Mouse (Mus musculus): ENCODE measurements at regions not wholly inside any gene's neighbourhood (a gene's known extent, or its start where the extent isn't known, plus 50 kb on each side); places are given as distances from the start of the nearest gene placed in this dataset.
A peak's percentile ranks its signal among the peaks of the same experiment; 100 is the strongest.

DNA sequence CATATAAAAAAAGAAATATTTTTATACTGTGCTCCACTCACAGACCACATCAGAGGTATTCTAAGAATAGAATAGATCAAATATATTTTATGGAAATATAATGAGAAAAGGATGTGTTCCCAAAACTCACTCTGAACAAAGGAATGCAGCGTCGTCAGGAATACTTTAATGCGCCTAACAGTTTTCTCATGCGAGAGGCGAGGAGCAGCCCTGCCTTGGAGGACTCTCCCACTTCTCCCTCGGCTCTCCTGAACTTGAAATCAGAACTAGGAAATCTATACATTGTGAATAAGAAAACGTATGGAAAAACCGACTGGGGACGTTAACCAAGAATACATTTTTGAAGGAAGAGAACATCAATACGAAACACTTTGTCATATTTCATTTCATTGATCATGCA is 368.3 kb upstream of the Zeb2 start:
- Histone ChIP-seq H3K27ac (no peak overlapping the region), H3K9ac (replicated peaks) (no peak overlapping the region), H3K27me3 (no peaks in the 10 kb centered on the region), H3K4me2 (no peak overlapping the region), H3K9me3 (no peaks in the 10 kb centered on the region), H3K36me3 (no peaks in the 10 kb centered on the region), H3K4me3 (replicated peaks) (no peak overlapping the region), H3K4me1 (replicated peaks) (no peaks in the 10 kb centered on the region)
- ATAC-seq (ENCODE audit: insufficient number of reproducible peaks, insufficient read depth, low FRiP score, low TSS enrichment, low read depth): no peak
- 74% methylated on average over 10 of the region's 10 CpGs for WGBS

DNA sequence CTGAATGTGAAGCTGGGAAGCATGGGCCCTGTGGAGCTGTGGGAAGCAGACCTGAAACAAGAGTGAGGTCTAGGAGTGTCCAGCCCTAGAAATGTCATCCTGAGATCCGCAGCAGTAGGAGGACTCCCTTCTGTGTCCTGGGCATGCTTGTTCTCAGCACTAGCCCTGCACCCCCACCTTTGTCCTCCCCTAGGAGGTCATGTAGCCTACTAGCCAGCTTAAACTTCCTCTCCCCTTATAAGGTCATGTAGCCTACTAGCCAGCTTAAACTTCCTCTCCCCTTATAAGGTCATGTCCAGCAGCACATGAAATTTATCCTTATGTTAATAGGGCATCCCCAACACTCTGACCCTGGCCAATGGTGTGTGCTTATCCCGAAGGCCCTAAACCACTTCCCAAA is 363.5 kb upstream of the Zeb2 start:
- Histone ChIP-seq H3K4me1 (replicated peaks) (no peaks in the 10 kb centered on the region), H3K36me3 (no peaks in the 10 kb centered on the region), H3K4me2 (no peak overlapping the region), H3K27me3 (no peaks in the 10 kb centered on the region), H3K4me3 (replicated peaks) (no peak overlapping the region), H3K27ac (no peak overlapping the region), H3K9ac (replicated peaks) (no peak overlapping the region), H3K9me3 (no peaks in the 10 kb centered on the region)
- WGBS: 78% methylated on average over 2 of the region's 2 CpGs
- ATAC-seq (ENCODE audit: insufficient number of reproducible peaks, insufficient read depth, low FRiP score, low TSS enrichment, low read depth): no peak

DNA sequence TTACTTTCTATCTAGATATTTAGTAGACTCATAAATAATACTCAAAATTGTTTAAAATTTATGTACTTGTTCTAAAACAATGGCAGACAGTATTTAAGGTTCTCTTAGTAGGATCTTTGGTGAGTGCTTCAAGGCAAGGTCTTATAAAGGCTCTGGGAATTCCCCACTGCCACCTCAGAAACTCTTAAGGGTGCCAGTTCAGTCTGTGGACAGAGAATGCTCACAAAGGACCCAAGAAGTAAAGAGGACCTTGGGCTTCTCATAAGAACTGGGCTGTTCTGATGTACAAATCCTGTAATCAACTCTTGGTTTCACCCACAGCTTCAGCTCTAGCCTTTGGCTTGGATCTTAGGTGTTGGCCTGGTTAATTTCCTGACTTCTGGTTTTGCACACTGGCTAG is 358.8 kb upstream of the Zeb2 start:
- no peaks in the 10 kb centered on the region for H3K9me3 ChIP-seq
- H3K27me3 ChIP-seq: no peaks in the 10 kb centered on the region
- H3K4me2 ChIP-seq: no peak overlapping the region
- no peak for ATAC-seq (ENCODE audit: insufficient number of reproducible peaks, insufficient read depth, low FRiP score, low TSS enrichment, low read depth)
- H3K4me3 ChIP-seq (replicated peaks): no peak overlapping the region
- no peak overlapping the region for H3K9ac ChIP-seq (replicated peaks)
- H3K27ac ChIP-seq: no peak overlapping the region
- no peaks in the 10 kb centered on the region for H3K36me3 ChIP-seq
- no peaks in the 10 kb centered on the region for H3K4me1 ChIP-seq (replicated peaks)

DNA sequence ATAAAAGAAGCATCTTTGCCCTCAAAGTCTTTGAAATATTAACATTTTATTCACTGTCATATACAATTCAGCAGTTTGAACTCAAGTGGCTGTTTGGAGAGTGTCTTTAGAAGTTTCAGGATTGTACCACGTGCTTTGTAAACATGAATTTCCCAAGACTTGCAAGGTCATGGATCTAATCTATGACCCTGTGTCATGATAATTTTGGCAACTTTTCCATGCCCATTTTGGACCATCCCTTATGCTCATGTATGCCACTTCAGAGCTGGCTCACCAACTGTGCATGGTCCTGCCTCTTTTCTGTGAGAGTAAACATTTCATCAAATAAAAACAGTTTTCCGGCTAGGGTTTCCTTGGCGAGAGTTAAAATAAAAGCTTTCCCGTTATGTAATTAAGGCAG is 347.1 kb upstream of the Zeb2 start:
- Histone ChIP-seq H3K9me3 (no peaks in the 10 kb centered on the region), H3K27me3 (no peaks in the 10 kb centered on the region), H3K4me1 (replicated peaks) (no peaks in the 10 kb centered on the region), H3K36me3 (no peaks in the 10 kb centered on the region), H3K27ac (no peak overlapping the region), H3K9ac (replicated peaks) (no peak overlapping the region), H3K4me3 (replicated peaks) (no peak overlapping the region), H3K4me2 (no peak overlapping the region)
- no peak for ATAC-seq (ENCODE audit: insufficient number of reproducible peaks, insufficient read depth, low FRiP score, low TSS enrichment, low read depth)
- 87% methylated on average over 4 of the region's 4 CpGs for WGBS

DNA sequence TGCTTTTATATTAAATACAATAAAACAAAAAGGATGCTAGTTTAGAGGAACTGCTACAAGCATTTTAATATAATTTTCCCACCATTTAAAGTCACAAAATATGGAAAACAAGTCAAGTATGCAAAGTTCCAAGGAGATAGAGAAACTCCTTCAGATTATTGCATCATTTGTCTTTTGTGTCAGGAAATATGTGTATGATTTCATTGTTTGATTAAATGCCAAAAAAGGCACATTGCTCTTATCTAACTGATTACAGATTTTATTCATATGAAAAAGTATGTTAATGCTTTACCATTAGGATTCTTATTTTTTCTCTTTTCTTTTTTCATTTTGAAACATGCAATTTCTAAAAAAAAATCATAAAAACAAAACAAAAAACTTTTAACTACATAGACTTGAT is 342.2 kb upstream of the Zeb2 start:
- no peak overlapping the region for H3K4me2 ChIP-seq
- H3K4me3 ChIP-seq (replicated peaks): no peak overlapping the region
- no peak for ATAC-seq (ENCODE audit: insufficient number of reproducible peaks, insufficient read depth, low FRiP score, low TSS enrichment, low read depth)
- no peaks in the 10 kb centered on the region for H3K36me3 ChIP-seq
- H3K27ac ChIP-seq: no peak overlapping the region
- H3K9ac ChIP-seq (replicated peaks): no peak overlapping the region
- no peaks in the 10 kb centered on the region for H3K9me3 ChIP-seq
- no peaks in the 10 kb centered on the region for H3K4me1 ChIP-seq (replicated peaks)
- no peaks in the 10 kb centered on the region for H3K27me3 ChIP-seq

DNA sequence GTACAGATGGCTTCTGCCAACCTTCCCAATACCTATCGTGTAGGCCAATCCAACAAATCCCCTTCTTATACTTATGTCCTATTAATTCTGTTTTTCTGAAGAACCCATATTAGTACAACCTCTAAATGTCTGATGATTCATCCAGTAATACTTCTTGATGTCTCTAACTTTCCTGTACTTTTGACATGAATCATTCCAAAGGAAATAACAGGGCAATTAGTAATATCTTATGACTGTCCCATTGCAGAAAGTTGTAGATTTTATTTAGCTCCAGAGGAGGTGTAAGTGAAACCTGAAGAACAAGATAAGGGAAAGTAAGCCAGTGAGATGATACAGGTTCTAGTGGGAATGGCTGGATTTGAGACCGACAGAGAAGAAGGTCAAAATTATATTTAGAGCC is 337.6 kb upstream of the Zeb2 start:
- Histone ChIP-seq H3K36me3 (no peaks in the 10 kb centered on the region), H3K4me3 (replicated peaks) (no peak overlapping the region), H3K4me2 (no peak overlapping the region), H3K27me3 (no peaks in the 10 kb centered on the region), H3K27ac (no peak overlapping the region), H3K9ac (replicated peaks) (no peak overlapping the region), H3K4me1 (replicated peaks) (no peaks in the 10 kb centered on the region), H3K9me3 (no peaks in the 10 kb centered on the region)
- ATAC-seq (ENCODE audit: insufficient number of reproducible peaks, insufficient read depth, low FRiP score, low TSS enrichment, low read depth): no peak
- WGBS: 90% methylated on average over 2 of the region's 2 CpGs

DNA sequence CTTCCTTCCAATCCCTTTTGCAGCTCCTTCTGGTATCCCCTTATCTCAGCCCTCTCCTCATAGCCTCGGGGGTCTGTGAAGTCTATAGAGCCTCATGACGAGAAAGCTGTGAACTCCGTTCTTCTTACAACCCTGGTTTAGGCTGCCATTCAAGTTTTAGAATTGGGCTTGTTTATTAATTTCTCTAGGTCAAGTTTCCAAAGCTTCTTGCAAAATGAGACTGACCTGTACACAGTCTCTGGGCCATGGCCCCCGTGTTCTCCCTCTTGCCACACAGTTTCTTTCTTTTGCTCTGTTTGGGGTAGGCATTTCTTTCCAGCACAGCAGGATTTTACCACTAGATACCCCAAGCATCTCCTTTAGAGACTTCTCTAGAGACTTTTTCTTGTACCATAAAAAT is 322.0 kb upstream of the Zeb2 start:
- Histone ChIP-seq H3K36me3 (no peaks in the 10 kb centered on the region), H3K9me3 (no peaks in the 10 kb centered on the region), H3K9ac (replicated peaks) (no peak overlapping the region), H3K4me3 (replicated peaks) (no peak overlapping the region), H3K27me3 (no peaks in the 10 kb centered on the region), H3K4me2 (no peak overlapping the region), H3K27ac (no peak overlapping the region), H3K4me1 (replicated peaks) (peaks cover 15% of the 10 kb centered on the region)
- WGBS: 75% methylated on average over 4 of the region's 4 CpGs
- ATAC-seq (ENCODE audit: insufficient number of reproducible peaks, insufficient read depth, low FRiP score, low TSS enrichment, low read depth): no peak

DNA sequence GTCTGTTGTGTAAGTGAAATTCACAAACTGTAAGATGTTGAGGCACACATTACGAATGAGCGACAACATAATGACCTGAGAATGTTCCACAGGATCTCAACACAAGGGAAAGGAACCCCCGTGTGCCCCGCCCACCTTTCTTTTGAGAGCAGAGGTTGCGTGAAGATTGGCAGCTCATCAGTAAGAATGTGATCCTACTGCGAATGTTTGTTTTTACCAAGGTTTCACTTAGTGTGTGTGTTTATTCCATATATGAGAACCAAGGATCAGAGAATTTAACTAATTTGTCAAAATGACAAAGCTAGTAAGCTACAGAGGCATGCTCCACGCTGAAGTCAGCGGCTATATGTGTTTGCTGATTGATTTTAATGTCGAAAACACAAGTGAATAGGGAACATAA is 321.5 kb upstream of the Zeb2 start:
- no peaks in the 10 kb centered on the region for H3K36me3 ChIP-seq
- H3K4me2 ChIP-seq: no peak overlapping the region
- WGBS: 84% methylated on average over 9 of the region's 9 CpGs
- H3K4me3 ChIP-seq (replicated peaks): no peak overlapping the region
- peaks cover 15% of the 10 kb centered on the region for H3K4me1 ChIP-seq (replicated peaks)
- no peaks in the 10 kb centered on the region for H3K9me3 ChIP-seq
- H3K27ac ChIP-seq: no peak overlapping the region
- H3K27me3 ChIP-seq: no peaks in the 10 kb centered on the region
- no peak overlapping the region for H3K9ac ChIP-seq (replicated peaks)
- ATAC-seq (ENCODE audit: insufficient number of reproducible peaks, insufficient read depth, low FRiP score, low TSS enrichment, low read depth): no peak

DNA sequence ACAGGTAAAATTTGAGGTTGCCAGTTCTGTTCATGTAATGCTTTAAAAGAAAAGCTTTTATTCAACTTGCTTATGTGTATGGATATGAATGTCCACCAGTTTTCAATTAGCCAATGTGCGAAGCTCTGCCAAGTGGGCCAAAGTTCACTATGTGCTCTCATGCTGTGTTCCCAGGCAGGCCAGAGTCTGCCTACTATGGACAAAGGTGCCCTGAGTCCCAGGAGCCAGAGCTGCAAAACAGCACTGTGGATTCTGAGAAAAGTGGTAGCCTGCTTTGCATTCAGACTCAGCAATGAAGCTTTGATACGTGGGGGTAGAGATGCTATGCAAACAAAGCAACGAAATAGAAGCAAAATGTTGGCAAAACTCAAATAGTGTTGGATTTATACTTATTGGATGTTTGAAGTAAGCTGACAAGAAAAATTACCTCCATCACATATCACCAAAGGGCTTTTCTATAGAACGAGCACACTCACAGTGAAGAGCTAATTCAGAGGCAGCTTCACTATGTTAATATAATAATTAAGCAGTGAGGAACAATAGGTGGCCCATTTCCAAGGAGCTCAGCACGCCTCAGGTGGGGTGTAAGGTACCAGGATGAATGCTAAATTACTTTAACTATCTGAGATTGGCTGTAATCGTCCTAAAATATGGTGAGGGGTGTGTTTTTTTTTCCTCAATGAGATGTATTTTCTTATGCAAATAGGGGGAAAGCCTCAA is 318.2 kb upstream of the Zeb2 start:
- Histone ChIP-seq H3K4me2 (no peak overlapping the region), H3K36me3 (no peaks in the 10 kb centered on the region), H3K27me3 (no peaks in the 10 kb centered on the region), H3K4me1 (replicated peaks) (peaks cover 15% of the 10 kb centered on the region), H3K9ac (replicated peaks) (no peak overlapping the region), H3K27ac (peak overlapping the region; percentile 30; the same call in 1 of the 2 replicates), H3K9me3 (no peaks in the 10 kb centered on the region), H3K4me3 (replicated peaks) (no peak overlapping the region)
- 40% methylated on average over 6 of the region's 6 CpGs for WGBS
- ATAC-seq (ENCODE audit: insufficient number of reproducible peaks, insufficient read depth, low FRiP score, low TSS enrichment, low read depth): peak; percentile 26; the same call in 1 of the 2 replicates

DNA sequence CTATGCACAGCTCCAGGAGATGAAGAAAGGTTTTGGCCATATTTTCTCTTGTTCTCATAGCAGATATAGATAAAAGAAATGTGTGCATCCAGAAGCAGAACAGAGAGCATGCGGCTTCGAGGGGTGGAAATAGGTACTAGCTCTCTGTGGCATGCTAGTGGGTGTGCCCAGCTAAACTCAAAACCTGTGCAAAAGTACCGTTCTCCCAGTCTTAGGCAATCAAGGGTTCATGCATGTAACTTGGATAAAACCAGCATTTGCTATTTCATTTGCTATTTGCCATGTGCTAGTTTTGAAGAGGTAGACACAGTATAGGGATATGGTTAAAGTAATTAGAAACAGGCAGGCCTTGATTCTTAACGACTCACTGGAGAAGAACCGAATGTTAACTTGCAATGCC is 317.6 kb upstream of the Zeb2 start:
- Histone ChIP-seq H3K4me1 (replicated peaks) (peaks cover 15% of the 10 kb centered on the region), H3K9me3 (no peaks in the 10 kb centered on the region), H3K4me3 (replicated peaks) (no peak overlapping the region), H3K27ac (peak overlapping the region; percentile 30; the same call in 1 of the 2 replicates), H3K36me3 (no peaks in the 10 kb centered on the region), H3K9ac (replicated peaks) (no peak overlapping the region), H3K4me2 (no peak overlapping the region), H3K27me3 (no peaks in the 10 kb centered on the region)
- 45% methylated on average over 5 of the region's 5 CpGs for WGBS
- peak; percentile 47; the same call in 1 of the 2 replicates for ATAC-seq (ENCODE audit: insufficient number of reproducible peaks, insufficient read depth, low FRiP score, low TSS enrichment, low read depth)

DNA sequence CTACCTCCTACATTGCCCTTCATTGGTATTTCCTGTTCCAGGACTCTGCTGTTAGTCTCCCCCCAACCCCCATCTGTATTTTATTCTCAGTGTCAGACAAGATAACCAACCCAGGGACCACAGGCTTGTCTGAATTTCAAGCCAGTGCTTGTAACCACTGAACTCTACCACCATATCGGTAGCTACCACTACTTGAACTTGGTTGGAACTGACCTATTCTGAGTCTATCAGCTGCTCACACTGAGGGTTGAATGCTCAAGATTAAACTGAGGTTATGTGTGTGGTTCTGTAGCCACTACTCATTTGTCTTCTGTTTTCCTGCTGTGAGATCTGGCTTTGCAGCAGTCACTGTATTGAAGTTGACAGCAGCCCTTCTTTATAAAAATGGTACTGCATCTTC is 317.0 kb upstream of the Zeb2 start:
- WGBS: 94% methylated on average over 1 of the region's 1 CpGs
- Histone ChIP-seq H3K4me1 (replicated peaks) (peaks cover 15% of the 10 kb centered on the region), H3K36me3 (no peaks in the 10 kb centered on the region), H3K27ac (no peak overlapping the region), H3K9me3 (no peaks in the 10 kb centered on the region), H3K9ac (replicated peaks) (no peak overlapping the region), H3K4me2 (no peak overlapping the region), H3K4me3 (replicated peaks) (no peak overlapping the region), H3K27me3 (no peaks in the 10 kb centered on the region)
- no peak for ATAC-seq (ENCODE audit: insufficient number of reproducible peaks, insufficient read depth, low FRiP score, low TSS enrichment, low read depth)

DNA sequence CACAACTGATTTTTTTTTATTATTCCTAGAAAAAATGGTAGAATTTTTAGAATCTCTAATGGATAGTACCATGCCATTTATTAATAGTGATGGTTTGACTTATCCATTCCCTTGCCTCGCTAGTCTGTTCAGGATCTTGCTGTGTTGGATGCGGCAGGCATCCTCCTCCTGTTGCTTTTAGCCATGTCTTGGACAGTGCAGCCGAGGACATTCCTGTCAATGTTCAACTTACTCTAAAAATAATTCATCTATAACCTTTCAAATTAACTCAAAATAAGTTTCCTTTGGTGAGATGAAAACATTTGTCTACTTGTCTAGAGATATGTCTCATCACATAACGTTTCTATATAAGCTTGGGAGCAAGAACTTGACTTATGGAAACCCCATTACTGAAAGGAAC is 314.2 kb upstream of the Zeb2 start:
- H3K9me3 ChIP-seq: no peaks in the 10 kb centered on the region
- no peaks in the 10 kb centered on the region for H3K36me3 ChIP-seq
- no peak overlapping the region for H3K4me2 ChIP-seq
- H3K4me1 ChIP-seq (replicated peaks): peaks cover 15% of the 10 kb centered on the region
- no peaks in the 10 kb centered on the region for H3K27me3 ChIP-seq
- H3K27ac ChIP-seq: no peak overlapping the region
- WGBS: 91% methylated on average over 4 of the region's 4 CpGs
- no peak for ATAC-seq (ENCODE audit: insufficient number of reproducible peaks, insufficient read depth, low FRiP score, low TSS enrichment, low read depth)
- H3K9ac ChIP-seq (replicated peaks): no peak overlapping the region
- no peak overlapping the region for H3K4me3 ChIP-seq (replicated peaks)

Data from limb, embryonic 12.5 days (tissue).